Mouse (Mus musculus) heart, postnatal 36 days (tissue): ENCODE measurements around the gene Lpar2. TPM values are rescaled to one million over a fixed set of nuclear protein-coding genes. Genes with fewer than 3 reads are reported as not detected.
A peak's percentile ranks its signal among the peaks of the same experiment; 100 is the strongest.

ENCODE experiments used
- DNase-seq, 2 experiments: peaks; one replicate each; pipeline ENCODE4 v3.0.0; 2021 to 2022
- intact Hi-C: fragments of 180-260 bp; cut with DNase I; formaldehyde crosslinking; loops from one replicate; pipeline ENCODE4 v1.15.1; 2025
- total RNA-seq, 2 experiments: library from RNA; stranded (reverse); gene quantifications; 2 replicates each; pipeline ENCODE4 v1.2.3; 2021

Gene Lpar2
- total RNA-seq, 2 experiments from 2014 or later, result 0.16 to 0.42 TPM

GRCm38 (mm10) chr8:69805086-69805485 is 17.1 kb upstream of the Lpar2 start:
- intact Hi-C loops, result no loop called here
- DNase-seq, result peak in 1 of 2 experiments; percentile 1

GRCm38 (mm10) chr8:69805491-69805890 is 16.7 kb upstream of the Lpar2 start:
- peak in 1 of 2 experiments; percentile 1 for DNase-seq
- intact Hi-C loops, result no loop called here

- DNase-seq, result no peak
- intact Hi-C loops, result no loop called here
Observed at GRCm38 (mm10) chr8:69807236-69807635, 15.0 kb upstream of the Lpar2 start.

GRCm38 (mm10) chr8:69808094-69808863 is 13.9 kb upstream of the Lpar2 start, which contains the start of gene Gmip:
TSS of gene Gmip (plus strand) at chr8:69808679.
- intact Hi-C loops, result no loop called here
- DNase-seq, result peak; percentile 81 to 84

GRCm38 (mm10) chr8:69808864-69809403 is 13.3 kb upstream of the Lpar2 start:
- no peak for DNase-seq
- intact Hi-C loops, result no loop called here

- no peak for DNase-seq
- intact Hi-C loops, result no loop called here
Observed at GRCm38 (mm10) chr8:69809820-69810219, 12.4 kb upstream of the Lpar2 start.

GRCm38 (mm10) chr8:69814881-69815280 is 7.3 kb upstream of the Lpar2 start:
- intact Hi-C loops, result no loop called here
- DNase-seq, result no peak

- no peak for DNase-seq
- intact Hi-C loops, result no loop called here
Observed at GRCm38 (mm10) chr8:69815396-69815795, 6.8 kb upstream of the Lpar2 start.

- intact Hi-C loops, result no loop called here
- DNase-seq, result no peak
Observed at GRCm38 (mm10) chr8:69820466-69820865, 1.8 kb upstream of the Lpar2 start.

GRCm38 (mm10) chr8:69821971-69822385 is 251 bp upstream of the Lpar2 start:
- no peak for DNase-seq
- intact Hi-C loops, result no loop called here

GRCm38 (mm10) chr8:69826371-69826770 is 4.1 kb downstream of the Lpar2 start:
- no peak for DNase-seq
- intact Hi-C loops, result no loop called here

- intact Hi-C loops, result no loop called here
Observed at GRCm38 (mm10) chr8:69832298-69832853, 10.1 kb downstream of the Lpar2 start, which contains the start of gene Pbx4. TSS of gene Pbx4 (plus strand) at chr8:69832491.

GRCm38 (mm10) chr8:69837057-69837682 is 14.9 kb downstream of the Lpar2 start:
- intact Hi-C loops, result no loop called here
- no peak for DNase-seq

More at GRCm38 (mm10) chr8:69832298-69832853, 10.1 kb downstream of the Lpar2 start, which contains the start of gene Pbx4:
- DNase-seq, result peak; percentile 70 to 74

GRCm38 (mm10) chr8:69847167-69848065 is 25.2 kb downstream of the Lpar2 start:
- intact Hi-C loops, result no loop called here
- no peak for DNase-seq

GRCm38 (mm10) chr8:69848951-69849350 is 26.7 kb downstream of the Lpar2 start:
- DNase-seq, result peak; percentile 18 to 32
- intact Hi-C loops, result no loop called here

- intact Hi-C loops, result no loop called here
- no peak for DNase-seq
Observed at GRCm38 (mm10) chr8:69849899-69850298, 27.7 kb downstream of the Lpar2 start.

- intact Hi-C loops, result no loop called here
Observed at GRCm38 (mm10) chr8:69850926-69851506, 28.8 kb downstream of the Lpar2 start.

GRCm38 (mm10) chr8:69853869-69854268 is 31.6 kb downstream of the Lpar2 start:
- DNase-seq, result no peak
- intact Hi-C loops, result no loop called here

More at GRCm38 (mm10) chr8:69850926-69851506, 28.8 kb downstream of the Lpar2 start:
- no peak for DNase-seq

GRCm38 (mm10) chr8:69860807-69861206 is 38.6 kb downstream of the Lpar2 start:
- intact Hi-C loops, result no loop called here
- no peak for DNase-seq

GRCm38 (mm10) chr8:69861251-69861650 is 39.0 kb downstream of the Lpar2 start:
- no peak for DNase-seq
- intact Hi-C loops, result no loop called here
